Mouse (Mus musculus): ENCODE data around the gene Mrps6.

DNA sequence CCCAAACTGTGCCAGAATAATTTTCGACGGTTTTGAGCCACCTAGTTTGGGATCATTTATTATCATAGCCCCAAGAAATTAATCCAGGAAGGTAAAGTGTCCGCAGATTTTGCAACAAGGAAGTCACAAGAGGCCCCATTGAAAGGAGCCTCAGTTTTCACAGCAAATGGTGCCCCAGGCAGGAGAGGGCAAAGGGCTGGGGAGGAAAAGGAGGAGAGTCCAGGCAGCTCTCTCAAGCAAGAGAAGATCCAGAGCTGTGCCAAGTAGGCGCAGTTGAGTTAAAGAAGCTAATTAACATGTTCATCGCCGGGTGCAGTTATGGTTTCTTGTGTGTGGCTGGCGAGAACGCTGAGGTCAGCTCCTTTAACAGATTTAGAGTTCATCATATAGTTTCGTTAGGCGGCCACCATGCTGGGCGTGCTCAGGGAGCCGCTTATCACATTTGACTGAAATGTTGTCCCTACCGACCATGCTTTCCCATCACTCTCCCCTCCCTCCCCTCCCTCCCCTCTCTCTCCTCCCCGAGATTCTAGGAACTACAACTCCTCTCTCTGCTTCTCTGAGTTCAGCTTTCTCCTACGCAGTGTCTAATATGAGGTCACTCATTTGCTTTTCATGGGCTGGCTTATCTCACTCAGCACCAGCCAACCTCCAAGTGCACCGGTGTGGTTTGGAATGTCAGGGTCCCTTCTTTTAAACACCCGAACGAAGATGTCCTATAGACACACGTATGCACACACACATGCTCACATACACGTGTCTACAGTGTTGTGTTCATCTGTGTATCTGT lies 35.4 kb upstream of the Mrps6 start:
- no peak for TF ChIP-seq GATA1 (IDR thresholded peaks at IDR 0.05; ENCODE audit: borderline replicate concordance, low read length)
- no peak for TF ChIP-seq CTCF (IDR thresholded peaks at IDR 0.05; ENCODE audit: low read depth, low read length)
- no peak for TF ChIP-seq TAL1 (conservative IDR thresholded peaks at IDR 0.05; ENCODE audit: low read depth, low read length)

Data from G1E (cell line).